Mouse (Mus musculus) MEL (cell line): ENCODE results near the gene Srsf3. TPM values are rescaled to one million over a fixed set of nuclear protein-coding genes. Genes with fewer than 3 reads are reported as not detected.

ENCODE experiments used
- DNase-seq: peaks from one replicate; pipeline ENCODE4 v3.0.0; 2011; ENCODE audit warnings: low read depth, low spot score
- H3K27ac ChIP-seq: 2 replicates; pipeline ENCODE4 v1.5.1; 2012; ENCODE audit warnings: low read depth, mild to moderate bottlenecking, control low read depth, low read length, moderate library complexity; ENCODE audit not compliant: control insufficient read depth
- H3K27me3 ChIP-seq, 2 experiments: fragments of 150-350 bp in 1 of 2; sonication (generic) in 1 of 2; 2 replicates each; pipeline ENCODE4 v1.6.1; 2012; ENCODE audit warnings: low read length in 2 of 2, mild to moderate bottlenecking in 2 of 2, improper control_type of control experiment in 1 of 2, moderate library complexity in 1 of 2; ENCODE audit not compliant: insufficient read depth in 2 of 2, control insufficient read depth in 1 of 2
- H3K36me3 ChIP-seq, 2 experiments: 2 replicates each; pipeline ENCODE4 v1.6.1; 2012 to 2014; ENCODE audit warnings: low read length in 2 of 2, improper control_type of control experiment in 1 of 2, inconsistent platforms in 1 of 2, mild to moderate bottlenecking in 1 of 2; ENCODE audit not compliant: insufficient read depth in 2 of 2, control insufficient read depth in 1 of 2
- H3K4me1 ChIP-seq, 2 experiments: fragments of 150-350 bp in 1 of 2; sonication (generic) in 1 of 2; 2 replicates each; pipeline ENCODE4 v1.6.1; 2012; ENCODE audit warnings: low read length in 2 of 2, improper control_type of control experiment in 1 of 2, mild to moderate bottlenecking in 1 of 2; ENCODE audit not compliant: insufficient read depth in 2 of 2, control insufficient read depth in 1 of 2
- H3K4me3 ChIP-seq, 2 experiments: fragments of 150-350 bp in 1 of 2; sonication (generic) in 1 of 2; 2 replicates each; pipeline ENCODE4 v1.5.1; 2012; ENCODE audit warnings: low read depth in 2 of 2, low read length in 2 of 2, mild to moderate bottlenecking in 2 of 2, moderate library complexity in 2 of 2, control low read depth in 1 of 2, improper control_type of control experiment in 1 of 2; ENCODE audit not compliant: control insufficient read depth in 1 of 2, insufficient read depth in 1 of 2
- H3K79me2 ChIP-seq: 2 replicates; pipeline ENCODE4 v1.6.1; 2012; ENCODE audit warnings: mild to moderate bottlenecking, low read length, moderate library complexity; ENCODE audit not compliant: control insufficient read depth, poor library complexity, insufficient read depth
- H3K9ac ChIP-seq: 2 replicates; pipeline ENCODE4 v1.6.1; 2012; ENCODE audit warnings: low read depth, mild to moderate bottlenecking, control low read depth, low read length, moderate library complexity; ENCODE audit not compliant: control insufficient read depth, poor library complexity, severe bottlenecking
- H3K9me3 ChIP-seq: fragments of 150-350 bp; sonication (generic); replicated peaks from 2 replicates; pipeline ENCODE4 v1.6.1; 2012; ENCODE audit warnings: mild to moderate bottlenecking, low read length, improper control_type of control experiment, moderate library complexity; ENCODE audit not compliant: insufficient read depth
- E2F4 ChIP-seq: IDR thresholded peaks from 2 replicates; pipeline ENCODE4 v1.6.1; 2011; ENCODE audit warnings: low read depth, low read length, improper control_type of control experiment, borderline replicate concordance
- ELF1 ChIP-seq: IDR thresholded peaks from 2 replicates; pipeline ENCODE4 v1.6.1; 2014; ENCODE audit warnings: low read depth, mild to moderate bottlenecking, inconsistent platforms, low read length, improper control_type of control experiment, moderate library complexity
- EP300 ChIP-seq, 2 experiments: IDR thresholded peaks; 2 replicates each; pipeline ENCODE4 v1.6.1; 2011; ENCODE audit warnings: improper control_type of control experiment in 2 of 2, low read length in 2 of 2, low read depth in 1 of 2, mild to moderate bottlenecking in 1 of 2
- GATA1 ChIP-seq: IDR thresholded peaks from 2 replicates; pipeline ENCODE4 v1.6.1; 2011; ENCODE audit warnings: low read depth, low read length, improper control_type of control experiment
- HCFC1 ChIP-seq: IDR thresholded peaks from 2 replicates; pipeline ENCODE4 v1.6.1; 2012; ENCODE audit warnings: low read depth, mild to moderate bottlenecking, inconsistent platforms, low read length, improper control_type of control experiment, moderate library complexity
- JUND ChIP-seq: IDR thresholded peaks from 2 replicates; pipeline ENCODE4 v1.6.1; 2011; ENCODE audit warnings: low read depth, mild to moderate bottlenecking, improper control_type of control experiment, low read length
- KAT2A ChIP-seq: conservative IDR thresholded peaks from 2 replicates; pipeline ENCODE4 v1.6.1; 2012; ENCODE audit warnings: low read depth, low read length, improper control_type of control experiment, inconsistent platforms
- MAFK ChIP-seq: IDR thresholded peaks from 2 replicates; pipeline ENCODE4 v1.6.1; 2011; ENCODE audit warnings: low read depth, mild to moderate bottlenecking, low read length, improper control_type of control experiment, borderline replicate concordance
- MAX ChIP-seq: IDR thresholded peaks from 2 replicates; pipeline ENCODE4 v1.6.1; 2011; ENCODE audit warnings: low read length, improper control_type of control experiment
- MAZ ChIP-seq: IDR thresholded peaks from 2 replicates; pipeline ENCODE4 v1.6.1; 2012; ENCODE audit warnings: low read depth, mild to moderate bottlenecking, inconsistent platforms, low read length, improper control_type of control experiment
- MXI1 ChIP-seq: IDR thresholded peaks from 2 replicates; pipeline ENCODE4 v1.6.1; 2011; ENCODE audit warnings: mild to moderate bottlenecking, low read depth, low read length, improper control_type of control experiment
- MYB ChIP-seq: IDR thresholded peaks from 2 replicates; pipeline ENCODE4 v1.6.1; 2011; ENCODE audit warnings: mild to moderate bottlenecking, low read depth, low read length, improper control_type of control experiment
- NRF1 ChIP-seq: IDR thresholded peaks from 2 replicates; pipeline ENCODE4 v1.6.1; 2014; ENCODE audit warnings: low read depth, mild to moderate bottlenecking, inconsistent platforms, low read length, improper control_type of control experiment, moderate library complexity; ENCODE audit not compliant: poor library complexity, insufficient read depth, severe bottlenecking
- POLR2A ChIP-seq, 2 experiments: IDR thresholded peaks; 2 replicates each; pipeline ENCODE4 v1.6.1; 2011 to 2012; ENCODE audit warnings: low read length in 2 of 2, mild to moderate bottlenecking in 2 of 2, control low read depth in 1 of 2, improper control_type of control experiment in 1 of 2, low read depth in 1 of 2, moderate library complexity in 1 of 2; ENCODE audit not compliant: control insufficient read depth in 1 of 2, insufficient read depth in 1 of 2, poor library complexity in 1 of 2
- SIN3A ChIP-seq: IDR thresholded peaks from 2 replicates; pipeline ENCODE4 v1.6.1; 2012; ENCODE audit warnings: low read length, improper control_type of control experiment, inconsistent platforms
- SMC3 ChIP-seq: IDR thresholded peaks from 2 replicates; pipeline ENCODE4 v1.6.1; 2011; ENCODE audit warnings: low read depth, low read length, improper control_type of control experiment
- TAL1 ChIP-seq: IDR thresholded peaks from 2 replicates; pipeline ENCODE4 v1.6.1; 2012; ENCODE audit warnings: mild to moderate bottlenecking, inconsistent platforms, low read length, moderate library complexity, mixed read lengths
- ZC3H11A ChIP-seq: IDR thresholded peaks from 2 replicates; pipeline ENCODE4 v1.6.1; 2012; ENCODE audit warnings: low read depth, mild to moderate bottlenecking, inconsistent platforms, low read length, improper control_type of control experiment
- ZMIZ1 ChIP-seq: IDR thresholded peaks from 2 replicates; pipeline ENCODE4 v1.6.1; 2012; ENCODE audit warnings: low read depth, mild to moderate bottlenecking, inconsistent platforms, low read length, improper control_type of control experiment, moderate library complexity
- ZNF384 ChIP-seq: IDR thresholded peaks from 2 replicates; pipeline ENCODE4 v1.6.1; 2012; ENCODE audit warnings: low read depth, mild to moderate bottlenecking, inconsistent platforms, low read length, improper control_type of control experiment
- polyA plus RNA-seq, 2 experiments: library from polyadenylated mRNA; stranded (reverse) in 1 of 2; unstranded in 1 of 2; fragments of >175 nt in 1 of 2; fragments of >200 nt in 1 of 2; gene quantifications; 2 replicates each; pipeline versions ENCODE4 v1.2.1 to v1.2.4; 2012; ENCODE audit warnings: low replicate concordance in 2 of 2, low read depth in 1 of 2; ENCODE audit not compliant: insufficient read length in 2 of 2, insufficient read depth in 1 of 2, missing spikeins in 1 of 2
- total RNA-seq: library from RNA; depleted of rRNA; stranded (reverse); fragments of 300-350 nt; gene quantifications from 2 replicates; pipeline ENCODE4 v1.2.3, GENCODE M21; 2012

Gene Srsf3
- total and polyA plus RNA-seq, 3 experiments, result 326 to 556 (median 367) TPM

DNA sequence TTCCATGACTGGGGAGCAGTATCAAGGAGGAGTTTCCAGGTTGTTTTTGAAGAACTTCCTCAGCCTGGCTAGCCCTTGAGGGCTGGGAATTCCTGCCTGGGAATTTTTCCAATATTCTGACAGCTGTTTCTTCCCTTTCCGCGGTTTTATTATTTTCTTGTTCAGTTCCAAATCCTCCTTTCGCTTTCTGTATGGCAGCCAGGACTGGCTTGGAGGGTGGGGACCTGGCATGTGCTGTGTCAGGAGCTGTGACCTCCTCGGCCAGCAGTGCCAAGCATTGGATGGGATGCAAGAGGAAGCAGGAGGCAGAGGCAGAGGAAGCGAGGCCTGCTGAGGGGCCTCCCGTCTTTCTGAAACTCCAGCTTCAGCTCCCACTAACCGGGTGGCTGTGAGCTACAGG, 21.4 kb downstream of the Srsf3 start:
- no peaks in the 10 kb centered on the region for H3K27me3 ChIP-seq
- H3K4me1 ChIP-seq, result peaks cover 3 to 6% of the 10 kb centered on the region in 2 experiments; a peak in 2 of 4 replicates
- no peak for TF ChIP-seq MYB
- no peak for TF ChIP-seq MAFK
- TF ChIP-seq KAT2A, result no peak
- TF ChIP-seq POLR2A (IDR thresholded peaks at IDR 0.05; ENCODE audit: control insufficient read depth in 1 of 2, insufficient read depth in 1 of 2, low read depth in 1 of 2, low read length in 2 of 2, poor library complexity in 1 of 2), result no peak
- no peak for TF ChIP-seq SMC3
- TF ChIP-seq ZC3H11A, result no peak
- no peak for TF ChIP-seq SIN3A
- TF ChIP-seq TAL1, result no peak
- TF ChIP-seq GATA1, result no peak
- no peak for TF ChIP-seq JUND
- no peak for TF ChIP-seq E2F4
- no peak for TF ChIP-seq ELF1
- H3K9me3 ChIP-seq, result no peaks in the 10 kb centered on the region
- DNase-seq, result no peak
- H3K36me3 ChIP-seq, result peaks cover 0 to 2% of the 10 kb centered on the region in 2 experiments; a peak in 1 of 4 replicates
- H3K4me3 ChIP-seq, result no peak overlapping the region
- H3K27ac ChIP-seq, result no peak overlapping the region
- no peaks in the 10 kb centered on the region for H3K79me2 ChIP-seq
- H3K9ac ChIP-seq, result no peak overlapping the region

DNA sequence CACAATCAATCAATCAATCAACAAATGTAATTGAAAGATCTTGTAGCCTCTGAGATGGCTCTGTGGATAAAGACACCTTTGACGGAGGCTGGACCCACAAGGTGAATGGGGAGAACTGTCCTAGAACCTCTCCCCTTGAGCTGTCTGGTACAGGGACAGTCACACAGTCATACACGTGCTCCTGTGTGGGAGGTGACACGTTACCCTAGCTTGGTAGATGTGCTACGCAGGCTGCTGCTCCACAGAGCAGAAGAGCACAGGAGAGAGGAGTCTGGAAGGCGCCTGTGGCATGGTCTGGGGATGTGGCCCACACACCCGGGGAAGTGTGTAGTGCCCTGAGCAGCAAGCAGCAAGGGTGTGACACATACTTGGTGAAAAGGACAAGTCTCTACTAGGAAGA, 22.0 kb downstream of the Srsf3 start:
- TF ChIP-seq NRF1 (no peak), ZNF384 (no peak), SMC3 (no peak), MAZ (no peak), MAX (no peak), EP300 (IDR thresholded peaks at IDR 0.05; ENCODE audit: low read depth in 1 of 2, low read length in 2 of 2) (no peak), HCFC1 (no peak), ELF1 (no peak), JUND (no peak), POLR2A (IDR thresholded peaks at IDR 0.05; ENCODE audit: control insufficient read depth in 1 of 2, insufficient read depth in 1 of 2, low read depth in 1 of 2, low read length in 2 of 2, poor library complexity in 1 of 2) (no peak), ZMIZ1 (no peak), GATA1 (no peak), MXI1 (no peak)
- TF ChIP-seq, all 39 proteins: peak for 0
- no peak for DNase-seq
- no peaks in the 10 kb centered on the region for H3K27me3 ChIP-seq
- H3K9ac ChIP-seq, result no peak overlapping the region
- H3K36me3 ChIP-seq, result peaks cover 0 to 1% of the 10 kb centered on the region in 2 experiments; a peak in 1 of 4 replicates
- no peaks in the 10 kb centered on the region for H3K79me2 ChIP-seq
- H3K4me3 ChIP-seq, result no peak overlapping the region
- no peaks in the 10 kb centered on the region for H3K9me3 ChIP-seq
- H3K4me1 ChIP-seq, result peaks cover 3 to 6% of the 10 kb centered on the region in 2 experiments; a peak in 2 of 4 replicates
- no peak overlapping the region for H3K27ac ChIP-seq
